In genomic region chr12:97217608-97218007, GRCm38 (mm10) we compare ENCODE assay signal across 19 mouse cellular contexts.
A peak's percentile ranks its signal among the peaks of the same experiment; 100 is the strongest.
DNase-seq lines count a peak whose midpoint lies in the region; ATAC-seq and TF ChIP-seq lines count a peak whose summit lies in the region.
"Had no signal": no experiment of that assay in that cellular context is flagged by ENCODE, and none has a peak within 500 bp of the region (broad histone marks: within the 10 kb centered on the region; RNA-seq: fewer than 3 reads in every experiment).

No protein-coding gene starts in this region.

- ATAC-seq in lung, embryonic 15.5 days (ENCODE audit: borderline replicate concordance, extremely low read depth, low FRiP score, low TSS enrichment) = peak; percentile 11; the same call in 1 of the 2 replicates
- ATAC-seq: forebrain, embryonic 13.5 days; forebrain, embryonic 15.5 days had no signal

- intact Hi-C loops in left cerebral cortex, adult 2 months (cut with DNase I) = loop anchor here (2.0 to 10.0 kb wide), 3 partner anchors 287 to 1523 kb away; no protein-coding TSS in a partner anchor
- intact Hi-C loops in left cerebral cortex, postnatal 10 days (cut with DNase I) = loop anchor here (5.0 to 10.0 kb wide), 2 partner anchors 967 to 1520 kb away; no protein-coding TSS in a partner anchor

- 41% methylated on average over 7 of the region's 7 CpGs for WGBS in lung, embryonic 15.5 days
- 87% methylated on average over 7 of the region's 7 CpGs for WGBS in limb, embryonic 10.5 days

- H3K9ac ChIP-seq in lung, embryonic 15.5 days = no peak overlapping the region
- H3K9ac ChIP-seq: embryonic facial prominence, embryonic 12.5 days; forebrain, embryonic 13.5 days; forebrain, embryonic 15.5 days had no signal

- no peak for TF ChIP-seq CTCF in left cerebral cortex, adult 2 months (IDR thresholded peaks at IDR 0.05)

- H3K27me3 ChIP-seq in lung, embryonic 15.5 days = no peaks in the 10 kb centered on the region
- H3K27me3 ChIP-seq in limb, embryonic 10.5 days (ENCODE audit: low read depth, poor library complexity, severe bottlenecking) = no peaks in the 10 kb centered on the region
- H3K27me3 ChIP-seq: embryonic facial prominence, embryonic 12.5 days; forebrain, embryonic 13.5 days; forebrain, embryonic 15.5 days had no signal

- no peaks in the 10 kb centered on the region for H3K9me3 ChIP-seq in lung, embryonic 15.5 days
- H3K9me3 ChIP-seq in limb, embryonic 10.5 days (replicated peaks) = no peaks in the 10 kb centered on the region
- H3K9me3 ChIP-seq: embryonic facial prominence, embryonic 10.5 days; embryonic facial prominence, embryonic 12.5 days; forebrain, embryonic 13.5 days; forebrain, embryonic 15.5 days had no signal

- no peak for DNase-seq in left cerebral cortex, adult 2 months (ENCODE audit: extremely low spot score in 1 of 2, low spot score in 2 of 2)
- no peak for DNase-seq in left cerebral cortex, postnatal 10 days (ENCODE audit: extremely low spot score in 1 of 2, low spot score in 2 of 2)
- no peak for DNase-seq in lung, postnatal 10 days
- DNase-seq in brain, adult 2 months (ENCODE audit: low read depth, low spot score) = peak; percentile 41
- DNase-seq in telencephalon, adult 2 months (ENCODE audit: low read depth, low spot score) = peak; percentile 31
- DNase-seq in limb, embryonic 10.5 days (ENCODE audit: low spot score) = no peak
- DNase-seq: adrenal gland, adult 2 months; adrenal gland, postnatal 10 days; adrenal gland, postnatal 25 days; cerebellum, adult 11-12 months; cerebellum, adult 2 months; cerebellum, adult 9-10 months; cerebellum, postnatal 10 days; cerebellum, postnatal 25 days had no signal

- no peaks in the 10 kb centered on the region for H3K4me1 ChIP-seq in lung, embryonic 15.5 days
- no peaks in the 10 kb centered on the region for H3K4me1 ChIP-seq in limb, embryonic 10.5 days
- H3K4me1 ChIP-seq: embryonic facial prominence, embryonic 10.5 days; embryonic facial prominence, embryonic 12.5 days; forebrain, embryonic 13.5 days; forebrain, embryonic 15.5 days had no signal

- no peaks in the 10 kb centered on the region for H3K36me3 ChIP-seq in lung, embryonic 15.5 days
- no peaks in the 10 kb centered on the region for H3K36me3 ChIP-seq in limb, embryonic 10.5 days
- H3K36me3 ChIP-seq: embryonic facial prominence, embryonic 10.5 days; embryonic facial prominence, embryonic 12.5 days; forebrain, embryonic 15.5 days had no signal

- H3K4me3 ChIP-seq in left cerebral cortex, adult 2 months = no peak overlapping the region
- no peak overlapping the region for H3K4me3 ChIP-seq in lung, embryonic 15.5 days
- no peak overlapping the region for H3K4me3 ChIP-seq in limb, embryonic 10.5 days
- H3K4me3 ChIP-seq: embryonic facial prominence, embryonic 10.5 days; embryonic facial prominence, embryonic 12.5 days; forebrain, embryonic 13.5 days; forebrain, embryonic 15.5 days had no signal

- H3K4me2 ChIP-seq in lung, embryonic 15.5 days = no peak overlapping the region
- H3K4me2 ChIP-seq: embryonic facial prominence, embryonic 12.5 days; forebrain, embryonic 13.5 days; forebrain, embryonic 15.5 days had no signal

- peak overlapping the region; percentile 82 for H3K27ac ChIP-seq in left cerebral cortex, adult 2 months
- H3K27ac ChIP-seq in lung, embryonic 15.5 days = no peak overlapping the region
- H3K27ac ChIP-seq in limb, embryonic 10.5 days = no peak overlapping the region
- H3K27ac ChIP-seq: embryonic facial prominence, embryonic 10.5 days; embryonic facial prominence, embryonic 12.5 days; forebrain, embryonic 13.5 days; forebrain, embryonic 15.5 days had no signal

Comparison
In these comparisons a context has a peak if more than half of its experiments do, and no peak if none do; other contexts are left out.
1. DNase-seq: peak in brain, adult 2 months (single experiment) and telencephalon, adult 2 months (single experiment); none in left cerebral cortex, adult 2 months (0 of 2), left cerebral cortex, postnatal 10 days (0 of 2), lung, postnatal 10 days (single experiment) and limb, embryonic 10.5 days (single experiment).